Mouse (Mus musculus) heart, embryonic 15.5 days (tissue): ENCODE results near the gene Fads6. TPM values are rescaled to one million over a fixed set of nuclear protein-coding genes. Genes with fewer than 3 reads are reported as not detected.

Experiments
- ATAC-seq: fragments of 200-750 bp; cut with Nextera tagmentation; replicated peaks from 2 replicates; pipeline ENCODE4 v1.8.0; 2017; ENCODE audit warnings: low read depth, moderate TSS enrichment; ENCODE audit not compliant: insufficient number of reproducible peaks, insufficient read depth, low FRiP score
- H3K27ac ChIP-seq: fragments of 300-500 bp; sonication (generic); 2 replicates; pipeline ENCODE4 v1.5.1; 2015; ENCODE audit warnings: mild to moderate bottlenecking, inconsistent platforms
- H3K27me3 ChIP-seq: fragments of 300-500 bp; sonication (generic); 2 replicates; pipeline ENCODE4 v1.6.1; 2015; ENCODE audit warnings: inconsistent platforms
- H3K36me3 ChIP-seq: fragments of 300-500 bp; sonication (generic); 2 replicates; pipeline ENCODE4 v1.6.1; 2015; ENCODE audit warnings: mild to moderate bottlenecking, inconsistent platforms
- H3K4me1 ChIP-seq: fragments of 300-500 bp; sonication (generic); replicated peaks from 2 replicates; pipeline ENCODE4 v1.6.1; 2015; ENCODE audit warnings: inconsistent platforms
- H3K4me2 ChIP-seq: fragments of 300-500 bp; sonication (generic); 2 replicates; pipeline ENCODE4 v1.6.1; 2015; ENCODE audit warnings: inconsistent platforms, mild to moderate bottlenecking, moderate library complexity
- H3K4me3 ChIP-seq: fragments of 300-500 bp; sonication (generic); 2 replicates; pipeline ENCODE4 v1.5.1; 2015; ENCODE audit warnings: mild to moderate bottlenecking, inconsistent platforms
- H3K9ac ChIP-seq: fragments of 300-500 bp; sonication (generic); 2 replicates; pipeline ENCODE4 v1.6.1; 2015; ENCODE audit warnings: mild to moderate bottlenecking, inconsistent platforms
- H3K9me3 ChIP-seq: fragments of 300-500 bp; sonication (generic); replicated peaks from 2 replicates; pipeline ENCODE4 v1.6.1; 2016; ENCODE audit warnings: inconsistent platforms
- WGBS: fragments of 180-500 bp; shearing (Covaris S2); methylation state at CpG from one replicate; pipeline ENCODE4 v1.1.7; 2015; ENCODE audit warnings: mixed read lengths; 5-methylcytosine and 5-hydroxymethylcytosine counted together
- polyA plus RNA-seq: library from polyadenylated mRNA; unstranded; fragments of >200 nt; fragmentation: Nextera tagmentation; extraction: Ambion mirVana; gene quantifications from 2 replicates; pipeline ENCODE4 v1.2.1, GENCODE M21; 2015

Fads6 gene
- 0.55 and 0.67 TPM in 2 replicates for polyA plus RNA-seq

GRCm38 (mm10) chr11:115297214-115297826, at the start of gene Fads6:
TSS of gene Fads6 (minus strand) at chr11:115297663.
- Histone ChIP-seq H3K9ac (peak within 1 kb of the TSS; percentile 37), H3K4me3 (peak within 1 kb of the TSS; percentile 55), H3K27ac (no peak within 1 kb of the TSS), H3K4me2 (peak within 1 kb of the TSS; percentile 87), H3K9me3 (no peaks in the 10 kb centered on the region), H3K27me3 (peaks cover 28% of the 10 kb centered on the region), H3K36me3 (no peaks in the 10 kb centered on the region), H3K4me1 (peaks cover 16% of the 10 kb centered on the region)
- peak; percentile 49 for ATAC-seq
- 1% methylated on average over 44 of the region's 44 CpGs for WGBS

- Histone ChIP-seq H3K4me3 (no peak overlapping the region), H3K9ac (no peak overlapping the region), H3K4me1 (no peaks in the 10 kb centered on the region), H3K27ac (no peak overlapping the region), H3K27me3 (peaks cover 84% of the 10 kb centered on the region), H3K4me2 (no peak overlapping the region), H3K9me3 (no peaks in the 10 kb centered on the region), H3K36me3 (no peaks in the 10 kb centered on the region)
- ATAC-seq, result no peak
- WGBS, result 24% methylated on average over 7 of the region's 7 CpGs
These were observed 48.1 kb upstream of the Fads6 start for GRCm38 (mm10) chr11:115345515-115345914.

DNA sequence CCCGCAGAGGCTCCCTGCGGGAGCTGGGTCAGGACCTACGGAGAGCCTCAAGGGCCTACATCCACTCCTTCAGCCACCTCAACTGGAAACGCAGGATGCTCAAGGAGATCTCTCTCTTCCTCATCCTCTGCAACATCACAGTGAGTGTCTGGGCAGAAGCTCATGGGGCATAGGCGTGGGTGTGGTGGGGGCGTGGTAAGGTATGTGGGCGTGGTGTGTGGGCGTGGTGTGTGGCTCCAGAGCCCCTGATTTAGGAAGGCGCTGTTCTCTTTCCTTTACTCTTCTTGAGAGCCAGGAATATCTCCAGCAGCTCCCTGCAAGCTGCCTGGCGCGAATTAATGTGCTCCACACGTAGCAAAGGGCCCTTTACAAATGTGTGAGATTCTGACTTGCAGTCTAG, 47.5 kb upstream of the Fads6 start:
- H3K27ac ChIP-seq, result no peak overlapping the region
- no peaks in the 10 kb centered on the region for H3K36me3 ChIP-seq
- no peaks in the 10 kb centered on the region for H3K9me3 ChIP-seq
- H3K9ac ChIP-seq, result no peak overlapping the region
- ATAC-seq, result no peak
- no peak overlapping the region for H3K4me3 ChIP-seq
- H3K4me2 ChIP-seq, result no peak overlapping the region
- H3K27me3 ChIP-seq, result peaks cover 81% of the 10 kb centered on the region
- WGBS, result 10% methylated on average over 12 of the region's 12 CpGs
- no peaks in the 10 kb centered on the region for H3K4me1 ChIP-seq

GRCm38 (mm10) chr11:115341866-115342265, 44.4 kb upstream of the Fads6 start:
- H3K4me1 ChIP-seq, result no peaks in the 10 kb centered on the region
- 69% methylated on average over 6 of the region's 6 CpGs for WGBS
- H3K27me3 ChIP-seq, result peaks cover 79% of the 10 kb centered on the region

DNA sequence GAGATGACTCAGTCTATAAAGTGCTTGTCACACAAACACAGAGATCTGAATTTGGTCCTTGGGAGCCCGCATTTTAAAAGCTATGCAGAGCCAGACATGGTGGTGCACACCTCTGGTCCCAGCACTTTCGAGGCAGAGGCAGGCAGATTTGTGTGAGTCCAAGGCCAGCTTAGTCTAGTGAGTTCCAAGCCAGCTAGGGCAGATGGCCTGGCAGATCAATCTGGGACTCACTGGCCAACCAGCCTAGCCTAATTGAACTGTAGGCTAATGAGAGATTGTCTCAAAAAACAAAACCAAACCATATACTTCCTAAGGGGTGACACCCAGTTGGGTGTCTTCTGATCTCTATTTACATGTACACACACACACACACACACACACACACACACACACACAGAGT, 43.8 kb upstream of the Fads6 start:
- WGBS, result 57% methylated on average over 2 of the region's 2 CpGs
- peaks cover 79% of the 10 kb centered on the region for H3K27me3 ChIP-seq
- no peak overlapping the region for H3K4me3 ChIP-seq

More at GRCm38 (mm10) chr11:115341866-115342265, 44.4 kb upstream of the Fads6 start:
- Histone ChIP-seq H3K27ac (no peak overlapping the region), H3K36me3 (no peaks in the 10 kb centered on the region), H3K9me3 (no peaks in the 10 kb centered on the region), H3K4me3 (no peak overlapping the region), H3K9ac (no peak overlapping the region), H3K4me2 (no peak overlapping the region)
- no peak for ATAC-seq

DNA sequence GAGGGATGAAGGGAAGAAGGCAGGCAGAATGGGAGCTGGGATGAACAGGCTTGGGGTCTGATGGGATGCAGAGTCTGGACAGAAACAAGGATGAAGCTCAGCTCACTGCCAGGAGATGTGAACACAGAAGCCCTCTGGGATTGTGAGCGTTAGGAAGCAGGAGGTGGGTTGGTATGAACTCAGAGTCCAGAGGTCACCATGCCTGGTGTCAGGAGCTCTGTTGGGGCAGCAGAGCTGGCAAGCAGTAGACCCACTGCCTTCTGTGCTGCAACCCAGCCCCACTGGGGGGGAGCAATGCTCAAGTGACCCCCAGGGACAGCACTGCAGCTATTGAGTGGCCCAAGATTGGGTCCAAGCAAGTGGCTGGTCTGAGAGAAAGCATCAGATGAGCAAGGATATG, 40.4 kb upstream of the Fads6 start:
- Histone ChIP-seq H3K9me3 (no peaks in the 10 kb centered on the region), H3K27me3 (peaks cover 83% of the 10 kb centered on the region), H3K4me3 (no peak overlapping the region), H3K4me2 (no peak overlapping the region), H3K36me3 (no peaks in the 10 kb centered on the region), H3K9ac (no peak overlapping the region), H3K27ac (no peak overlapping the region), H3K4me1 (0 out of 2 replicates have a peak, but pooled peaks cover 2% of the 10 kb centered on the region)
- no peak for ATAC-seq
- WGBS, result 70% methylated on average over 1 of the region's 1 CpGs

More for the DNA sequence above, 43.8 kb upstream of the Fads6 start:
- Histone ChIP-seq H3K4me1 (no peaks in the 10 kb centered on the region), H3K4me2 (no peak overlapping the region), H3K9ac (no peak overlapping the region), H3K36me3 (no peaks in the 10 kb centered on the region), H3K9me3 (no peaks in the 10 kb centered on the region), H3K27ac (no peak overlapping the region)
- no peak for ATAC-seq

- H3K27ac ChIP-seq, result no peak overlapping the region
- H3K4me3 ChIP-seq, result no peak overlapping the region
- 44% methylated on average over 3 of the region's 3 CpGs for WGBS
- H3K4me1 ChIP-seq, result 0 out of 2 replicates have a peak, but pooled peaks cover 2% of the 10 kb centered on the region
- H3K9me3 ChIP-seq, result no peaks in the 10 kb centered on the region
- peaks cover 84% of the 10 kb centered on the region for H3K27me3 ChIP-seq
- H3K4me2 ChIP-seq, result no peak overlapping the region
- ATAC-seq, result no peak
- H3K36me3 ChIP-seq, result no peaks in the 10 kb centered on the region
- H3K9ac ChIP-seq, result no peak overlapping the region
These were observed 39.9 kb upstream of the Fads6 start for GRCm38 (mm10) chr11:115337350-115337749.

GRCm38 (mm10) chr11:115336115-115336514, 38.7 kb upstream of the Fads6 start:
- H3K4me3 ChIP-seq, result no peak overlapping the region
- no peak overlapping the region for H3K4me2 ChIP-seq
- no peak overlapping the region for H3K27ac ChIP-seq
- ATAC-seq, result no peak
- no peaks in the 10 kb centered on the region for H3K36me3 ChIP-seq
- H3K4me1 ChIP-seq, result 0 out of 2 replicates have a peak, but pooled peaks cover 2% of the 10 kb centered on the region
- no peak overlapping the region for H3K9ac ChIP-seq
- H3K27me3 ChIP-seq, result peaks cover 87% of the 10 kb centered on the region
- WGBS, result 16% methylated on average over 6 of the region's 6 CpGs
- H3K9me3 ChIP-seq, result no peaks in the 10 kb centered on the region

- WGBS, result 48% methylated on average over 12 of the region's 12 CpGs
These were observed 37.8 kb upstream of the Fads6 start for GRCm38 (mm10) chr11:115335223-115335622.

DNA sequence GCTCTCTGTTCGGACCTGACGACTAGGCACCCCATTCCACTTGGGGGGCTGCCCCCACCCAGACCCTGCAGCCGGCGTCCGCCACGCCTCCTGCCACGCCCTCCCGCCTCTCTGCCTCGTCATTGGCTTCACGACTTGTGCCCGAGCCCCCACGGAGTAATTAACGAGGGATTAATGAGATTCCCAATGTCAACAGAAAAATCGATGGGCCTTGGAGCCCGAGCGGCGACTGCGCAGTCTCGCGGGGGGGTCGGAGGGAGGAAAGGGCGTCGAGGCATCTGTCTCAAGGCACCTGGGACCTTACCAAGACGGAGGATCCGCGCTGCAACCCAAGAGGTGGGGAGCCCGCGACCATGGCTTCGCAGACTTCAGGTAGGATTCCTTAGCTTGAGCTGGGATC, 37.1 kb upstream of the Fads6 start, which contains the start of gene Otop3:
TSS of gene Otop3 (plus strand) at position 201 of the 400 bp plus-strand sequence.
- 6% methylated on average over 29 of the region's 29 CpGs for WGBS
- H3K9ac ChIP-seq, result no peak within 1 kb of the TSS
- ATAC-seq, result no peak
- H3K4me1 ChIP-seq, result 0 out of 2 replicates have a peak, but pooled peaks cover 2% of the 10 kb centered on the region
- H3K36me3 ChIP-seq, result no peaks in the 10 kb centered on the region
- H3K9me3 ChIP-seq, result no peaks in the 10 kb centered on the region
- H3K27ac ChIP-seq, result no peak within 1 kb of the TSS
- peaks cover 91% of the 10 kb centered on the region for H3K27me3 ChIP-seq
- H3K4me3 ChIP-seq, result no peak within 1 kb of the TSS
- no peak within 1 kb of the TSS; the same call in 1 of the 2 replicates for H3K4me2 ChIP-seq

More at GRCm38 (mm10) chr11:115335223-115335622, 37.8 kb upstream of the Fads6 start:
- Histone ChIP-seq H3K36me3 (no peaks in the 10 kb centered on the region), H3K4me1 (0 out of 2 replicates have a peak, but pooled peaks cover 2% of the 10 kb centered on the region), H3K9ac (no peak overlapping the region), H3K4me3 (no peak overlapping the region), H3K27me3 (peaks cover 89% of the 10 kb centered on the region), H3K27ac (no peak overlapping the region), H3K4me2 (no peak overlapping the region), H3K9me3 (no peaks in the 10 kb centered on the region)
- no peak for ATAC-seq

DNA sequence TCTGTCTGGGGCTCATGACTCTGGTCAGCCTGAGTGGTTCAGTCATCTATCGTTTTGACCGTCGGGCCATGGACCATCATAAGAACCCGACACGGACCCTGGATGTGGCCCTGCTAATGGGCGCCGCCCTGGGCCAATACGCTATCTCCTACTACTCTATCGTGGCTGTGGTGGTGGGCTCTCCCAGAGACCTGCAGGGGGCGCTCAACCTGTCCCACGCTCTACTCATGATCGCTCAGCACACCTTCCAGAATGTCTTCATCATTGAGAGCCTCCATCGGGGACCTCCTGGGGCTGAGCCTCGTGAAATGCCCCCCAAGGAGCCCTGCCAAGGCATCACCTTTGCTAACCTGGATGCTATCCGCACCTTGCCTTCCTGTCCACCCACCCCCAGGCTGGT, 31.9 kb upstream of the Fads6 start:
- Histone ChIP-seq H3K9ac (no peak overlapping the region), H3K4me1 (0 out of 2 replicates have a peak, but pooled peaks cover under 1% of the 10 kb centered on the region), H3K27ac (no peak overlapping the region), H3K27me3 (peaks cover 86% of the 10 kb centered on the region), H3K4me3 (no peak overlapping the region), H3K4me2 (no peak overlapping the region), H3K9me3 (no peaks in the 10 kb centered on the region), H3K36me3 (no peaks in the 10 kb centered on the region)
- WGBS, result 68% methylated on average over 15 of the region's 15 CpGs
- ATAC-seq, result no peak; the same call in 1 of the 2 replicates

GRCm38 (mm10) chr11:115326730-115327129, 29.3 kb upstream of the Fads6 start:
- ATAC-seq, result no peak
- H3K27ac ChIP-seq, result no peak overlapping the region

More at GRCm38 (mm10) chr11:115326730-115327129, 29.3 kb upstream of the Fads6 start:
- Histone ChIP-seq H3K4me2 (no peak overlapping the region), H3K27me3 (peaks cover 86% of the 10 kb centered on the region), H3K9ac (no peak overlapping the region), H3K9me3 (no peaks in the 10 kb centered on the region), H3K4me3 (no peak overlapping the region), H3K4me1 (peaks cover 5% of the 10 kb centered on the region), H3K36me3 (no peaks in the 10 kb centered on the region)
- 63% methylated on average over 7 of the region's 7 CpGs for WGBS
